Mouse (Mus musculus) bone marrow macrophage, adult 2 months (primary cell): Measurements from ENCODE around the gene Fam222b.

Source experiments
- CTCF ChIP-seq: IDR thresholded peaks from 2 replicates; pipeline ENCODE4 v1.5.1; 2012; ENCODE audit warnings: low read depth, mild to moderate bottlenecking, low read length, moderate library complexity
- POLR2A ChIP-seq: IDR thresholded peaks from 2 replicates; pipeline ENCODE4 v1.6.1; 2012; ENCODE audit warnings: mild to moderate bottlenecking, low read depth, low read length, borderline replicate concordance

- TF ChIP-seq POLR2A (no peak), CTCF (no peak)
These were observed 87.4 kb downstream of the Fam222b start for GRCm38 (mm10) chr11:78181830-78182357.
